Mouse (Mus musculus) hindbrain, postnatal 0 days (tissue): ENCODE measurements around the gene Pttg1. TPM values are rescaled to one million over a fixed set of nuclear protein-coding genes. Genes with fewer than 3 reads are reported as not detected.

Source experiments
- ATAC-seq: fragments of 200-750 bp; cut with Nextera tagmentation; 2 replicates; pipeline ENCODE4 v1.8.0; 2017; ENCODE audit warnings: mild to moderate bottlenecking, moderate TSS enrichment, moderate library complexity
- DNase-seq: peaks from one replicate; pipeline ENCODE4 v3.0.0-alpha.2; 2015; ENCODE audit warnings: low spot score
- H3K27ac ChIP-seq: fragments of 300-500 bp; sonication (generic); 2 replicates; pipeline ENCODE4 v1.5.1; 2014; ENCODE audit warnings: mild to moderate bottlenecking
- H3K27me3 ChIP-seq: fragments of 300-500 bp; sonication (generic); 2 replicates; pipeline ENCODE4 v1.6.1; 2014; ENCODE audit warnings: low read length, mixed read lengths; ENCODE audit not compliant: insufficient read depth
- H3K36me3 ChIP-seq: fragments of 300-500 bp; sonication (generic); 2 replicates; pipeline ENCODE4 v1.6.1; 2014; ENCODE audit warnings: low read length, mixed read lengths; ENCODE audit not compliant: insufficient read depth
- H3K4me1 ChIP-seq: fragments of 300-500 bp; sonication (generic); 2 replicates; pipeline ENCODE4 v1.6.1; 2014; ENCODE audit warnings: antibody characterized with exemption, low read length, mixed read lengths; ENCODE audit not compliant: insufficient read depth
- H3K4me2 ChIP-seq: fragments of 300-500 bp; sonication (generic); 2 replicates; pipeline ENCODE4 v1.6.1; 2014; ENCODE audit warnings: low read depth, mild to moderate bottlenecking, low read length, moderate library complexity, mixed read lengths
- H3K4me3 ChIP-seq: fragments of 300-500 bp; sonication (generic); 2 replicates; pipeline ENCODE4 v1.5.1; 2014; ENCODE audit warnings: low read length
- H3K9ac ChIP-seq: fragments of 300-500 bp; sonication (generic); replicated peaks from 2 replicates; pipeline ENCODE4 v1.6.1; 2014; ENCODE audit warnings: mild to moderate bottlenecking, low read length, moderate library complexity, mixed read lengths
- H3K9me3 ChIP-seq: fragments of 300-500 bp; sonication (generic); 2 replicates; pipeline ENCODE4 v1.6.1; 2016; ENCODE audit warnings: low read length, mixed read lengths
- CTCF ChIP-seq: IDR thresholded peaks from 2 replicates; pipeline ENCODE4 v1.5.1; 2016; ENCODE audit warnings: antibody characterized with exemption, control low read depth, low read depth
- WGBS: fragments of 180-500 bp; shearing (Covaris S2); extraction: QIAGEN DNeasy Blood & Tissue Kit; methylation state at CpG from one replicate; pipeline ENCODE4 v1.1.7; 2014; 5-methylcytosine and 5-hydroxymethylcytosine counted together
- polyA plus RNA-seq: library from polyadenylated mRNA; unstranded; fragments of >200 nt; fragmentation: Nextera tagmentation; extraction: Ambion mirVana; gene quantifications from 2 replicates; pipeline ENCODE4 v1.2.1, GENCODE M21; 2015
- total RNA-seq: library from RNA; depleted of rRNA; stranded (reverse); fragments of >200 nt; gene quantifications from 2 replicates; pipeline ENCODE4 v1.2.3, GENCODE M21; 2014

Pttg1 gene
- total and polyA plus RNA-seq, 2 experiments from 2014 or later, result 23.6 to 80.5 TPM

- no peak overlapping the region for H3K27ac ChIP-seq
Measured at GRCm38 (mm10) chr11:43396246-43396645, 29.8 kb downstream of the Pttg1 start.

GRCm38 (mm10) chr11:43395073-43395948 lies 30.7 kb downstream of the Pttg1 start:
- no peak overlapping the region for H3K4me3 ChIP-seq
- DNase-seq, result no peak
- H3K36me3 ChIP-seq, result no peaks in the 10 kb centered on the region
- no peak overlapping the region for H3K4me2 ChIP-seq
- H3K9me3 ChIP-seq, result no peaks in the 10 kb centered on the region
- no peak for TF ChIP-seq CTCF
- no peak for ATAC-seq
- 70% methylated on average over 14 of the region's 14 CpGs for WGBS
- H3K27ac ChIP-seq, result no peak overlapping the region
- no peaks in the 10 kb centered on the region for H3K4me1 ChIP-seq
- no peaks in the 10 kb centered on the region for H3K27me3 ChIP-seq
- H3K9ac ChIP-seq, result no peak overlapping the region

More at GRCm38 (mm10) chr11:43396246-43396645, 29.8 kb downstream of the Pttg1 start:
- H3K4me1 ChIP-seq, result no peaks in the 10 kb centered on the region
- DNase-seq, result no peak
- TF ChIP-seq CTCF, result no peak
- H3K36me3 ChIP-seq, result no peaks in the 10 kb centered on the region
- H3K9ac ChIP-seq, result no peak overlapping the region
- no peaks in the 10 kb centered on the region for H3K9me3 ChIP-seq
- no peak for ATAC-seq
- H3K4me3 ChIP-seq, result no peak overlapping the region
- no peak overlapping the region for H3K4me2 ChIP-seq
- H3K27me3 ChIP-seq, result no peaks in the 10 kb centered on the region
- WGBS, result 92% methylated on average over 4 of the region's 4 CpGs

- DNase-seq (no peak), ATAC-seq (no peak)
- Histone ChIP-seq H3K9me3 (no peaks in the 10 kb centered on the region), H3K4me2 (no peak overlapping the region), H3K36me3 (no peaks in the 10 kb centered on the region), H3K4me3 (no peak overlapping the region), H3K4me1 (no peaks in the 10 kb centered on the region), H3K9ac (no peak overlapping the region), H3K27me3 (no peaks in the 10 kb centered on the region), H3K27ac (no peak overlapping the region)
- whole genome bisulfite sequencing, result 92% methylated on average over 4 of the region's 4 CpGs
- no peak for TF ChIP-seq CTCF
Measured at GRCm38 (mm10) chr11:43393325-43393724, 32.7 kb downstream of the Pttg1 start.

- H3K9me3 ChIP-seq, result no peaks in the 10 kb centered on the region
- H3K27ac ChIP-seq, result no peak overlapping the region
- H3K4me2 ChIP-seq, result no peak overlapping the region
- no peak for TF ChIP-seq CTCF
- H3K4me1 ChIP-seq, result no peaks in the 10 kb centered on the region
- H3K36me3 ChIP-seq, result no peaks in the 10 kb centered on the region
- ATAC-seq (no peak), DNase-seq (no peak)
- no peaks in the 10 kb centered on the region for H3K27me3 ChIP-seq
- no peak overlapping the region for H3K4me3 ChIP-seq
- 52% methylated on average over 2 of the region's 2 CpGs for WGBS
- no peak overlapping the region for H3K9ac ChIP-seq
Measured at GRCm38 (mm10) chr11:43392757-43393156, 33.3 kb downstream of the Pttg1 start.

GRCm38 (mm10) chr11:43389118-43389517 lies 36.9 kb downstream of the Pttg1 start:
- Histone ChIP-seq H3K4me2 (no peak overlapping the region), H3K36me3 (no peaks in the 10 kb centered on the region), H3K9me3 (no peaks in the 10 kb centered on the region), H3K9ac (no peak overlapping the region), H3K27me3 (no peaks in the 10 kb centered on the region), H3K27ac (no peak overlapping the region), H3K4me1 (peaks cover 5% of the 10 kb centered on the region), H3K4me3 (no peak overlapping the region)
- no peak for ATAC-seq
- TF ChIP-seq CTCF, result no peak
- DNase-seq, result no peak
- WGBS, result 87% methylated on average over 7 of the region's 7 CpGs

GRCm38 (mm10) chr11:43388122-43389097 lies 37.6 kb downstream of the Pttg1 start:
- ATAC-seq, result no peak
- no peak for TF ChIP-seq CTCF

More at GRCm38 (mm10) chr11:43388122-43389097, 37.6 kb downstream of the Pttg1 start:
- H3K9me3 ChIP-seq, result no peaks in the 10 kb centered on the region
- H3K27me3 ChIP-seq, result no peaks in the 10 kb centered on the region
- H3K4me2 ChIP-seq, result no peak overlapping the region
- no peak overlapping the region for H3K9ac ChIP-seq
- DNase-seq, result no peak
- peaks cover 5% of the 10 kb centered on the region for H3K4me1 ChIP-seq
- 85% methylated on average over 21 of the region's 21 CpGs for WGBS
- H3K36me3 ChIP-seq, result no peaks in the 10 kb centered on the region
- H3K27ac ChIP-seq, result no peak overlapping the region
- no peak overlapping the region for H3K4me3 ChIP-seq
